Mouse (Mus musculus) left cerebral cortex, adult 11 months (tissue): ENCODE data around the gene Aldh3b3.
A peak's percentile ranks its signal among the peaks of the same experiment; 100 is the strongest.
"Not testable (repeated sequence)": the region's sequence is repeated elsewhere in the genome, so short reads cannot be mapped to it uniquely, and the experiment has no call there.

Source experiments
- DNase-seq: peaks from one replicate; pipeline ENCODE4 v3.0.0; 2022; ENCODE audit warnings: low spot score

The Aldh3b3 gene

DNA sequence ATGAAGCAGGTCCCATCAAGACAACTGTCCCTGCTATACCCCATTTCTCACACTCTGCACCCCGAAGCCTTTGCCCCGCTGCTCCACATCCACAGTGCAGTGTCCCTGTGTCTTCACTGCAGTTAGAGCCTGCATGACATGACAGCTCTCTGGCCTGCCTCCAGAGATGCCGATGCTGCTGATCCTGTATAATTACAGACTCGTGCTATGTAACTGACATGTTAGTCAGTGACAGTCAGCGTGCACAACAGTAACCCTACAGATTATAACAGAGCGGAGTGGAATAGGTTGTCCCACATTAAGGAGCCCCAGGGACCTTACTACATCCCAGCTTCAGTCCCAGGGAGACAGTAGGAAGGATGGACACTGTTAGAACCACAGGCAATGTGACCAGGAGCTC, 16.2 kb downstream of the Aldh3b3 start:
- not testable (repeated sequence) for DNase-seq

DNA sequence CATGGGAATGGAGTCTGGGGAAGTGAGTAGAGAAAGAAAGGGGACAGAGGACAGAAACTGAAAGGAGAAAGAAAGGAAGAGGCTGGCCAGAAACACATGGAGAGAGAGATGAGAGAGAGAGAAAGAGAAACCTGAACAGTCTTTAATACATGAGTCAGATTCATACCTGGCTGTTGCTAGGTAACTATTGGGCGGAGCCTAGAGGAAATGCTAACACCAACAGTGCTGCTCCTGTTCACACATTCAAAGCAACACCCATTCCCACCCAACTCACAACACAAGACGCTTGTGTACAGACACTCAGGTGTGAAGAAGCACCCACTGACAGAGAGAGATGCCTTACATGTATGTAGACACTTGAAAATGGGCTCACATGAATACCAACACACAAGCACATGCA, 17.4 kb downstream of the Aldh3b3 start:
- no peak for DNase-seq

- peak; percentile 70 for DNase-seq
Measured at GRCm38 (mm10) chr19:3980309-3980708, 21.9 kb downstream of the Aldh3b3 start.

DNA sequence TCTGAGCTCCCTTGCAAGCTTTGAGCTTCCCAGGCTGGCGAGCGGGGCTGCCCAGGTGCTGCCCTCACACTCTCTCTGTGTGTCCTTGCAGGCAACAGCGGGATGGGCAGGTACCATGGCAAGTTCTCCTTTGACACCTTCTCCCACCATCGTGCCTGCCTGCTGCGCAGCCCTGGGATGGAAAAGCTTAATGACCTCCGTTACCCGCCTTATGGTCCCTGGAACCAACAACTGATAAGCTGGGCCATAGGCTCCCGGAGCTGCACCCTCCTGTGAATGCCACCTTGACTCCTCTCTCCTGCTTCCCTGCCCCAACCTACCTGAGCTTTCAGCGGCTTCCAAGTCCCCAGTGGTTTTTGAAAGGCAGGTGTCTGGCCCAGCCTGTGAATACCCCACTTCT, 22.5 kb downstream of the Aldh3b3 start:
- DNase-seq = no peak

GRCm38 (mm10) chr19:3983527-3984200, 25.2 kb downstream of the Aldh3b3 start:
- no peak for DNase-seq

DNA sequence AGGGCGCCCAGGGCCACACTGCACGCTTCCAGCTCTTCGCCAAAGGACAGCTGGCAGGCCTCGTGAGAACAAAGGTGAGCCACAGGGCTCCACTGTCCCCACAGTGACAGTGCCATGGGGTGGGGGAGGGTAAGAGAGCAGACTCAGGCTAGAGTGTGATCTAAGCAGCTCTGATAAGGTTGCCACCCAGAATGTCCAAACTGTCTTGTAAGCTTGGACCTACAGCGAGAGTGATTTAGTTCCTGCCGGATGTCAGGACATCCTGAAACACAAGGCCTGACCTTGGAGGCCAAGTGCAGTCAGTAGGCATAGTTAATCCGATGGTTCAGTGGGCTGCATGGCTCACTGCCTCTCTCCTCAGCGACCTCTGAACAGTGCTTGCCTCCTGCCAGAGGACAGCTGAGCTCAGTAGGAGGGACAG, 26.8 kb downstream of the Aldh3b3 start:
- DNase-seq = no peak

- DNase-seq = no peak
Measured at GRCm38 (mm10) chr19:3986334-3986733, 27.9 kb downstream of the Aldh3b3 start, which contains the start of gene Acy3. Gene Acy3, plus strand, starts transcription at chr19:3986570.

DNA sequence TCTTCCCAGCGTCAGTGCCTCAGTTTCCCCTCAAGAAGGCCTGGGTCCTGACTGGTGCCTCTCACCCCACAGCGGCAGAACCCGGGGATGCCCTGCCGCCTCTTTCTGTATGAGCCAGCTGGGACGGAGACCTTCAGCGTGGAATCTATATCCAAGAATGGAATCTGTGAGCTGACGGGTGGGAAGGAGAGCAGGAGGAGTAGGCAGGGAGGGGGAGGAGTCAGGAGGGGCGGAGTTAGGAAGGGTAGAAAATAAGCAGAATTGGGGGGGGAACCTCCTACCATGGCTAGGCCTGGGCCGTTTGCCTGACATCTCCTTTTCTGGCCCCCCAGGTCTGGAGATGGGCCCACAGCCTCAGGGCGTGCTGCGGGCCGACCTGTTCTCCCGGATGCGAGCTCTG, 29.6 kb downstream of the Aldh3b3 start:
- no peak for DNase-seq

- DNase-seq = no peak
Measured at GRCm38 (mm10) chr19:3988750-3989149, 30.3 kb downstream of the Aldh3b3 start.

DNA sequence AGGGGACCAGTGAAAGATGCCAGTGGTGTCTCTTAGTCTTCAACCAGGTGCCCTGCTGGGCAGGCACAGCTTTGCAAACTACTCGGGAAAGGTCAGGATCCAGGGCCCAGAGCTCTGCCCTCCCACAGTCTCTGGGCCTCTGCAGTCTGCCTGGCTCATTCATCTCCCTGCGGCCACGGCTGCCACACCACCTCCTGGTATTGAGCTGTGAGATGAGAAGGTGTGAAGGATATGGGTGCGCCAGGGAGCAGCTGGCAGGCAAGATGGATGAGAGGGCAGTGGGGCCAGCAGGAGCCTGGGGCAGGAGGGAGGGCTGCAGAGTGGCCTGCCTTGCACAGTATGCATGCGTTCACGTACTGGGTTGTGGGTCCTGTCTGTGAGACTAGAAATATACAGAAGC, 32.4 kb downstream of the Aldh3b3 start:
- DNase-seq = no peak

GRCm38 (mm10) chr19:3991562-3991961, 33.1 kb downstream of the Aldh3b3 start:
- no peak for DNase-seq

- DNase-seq = no peak
Measured at GRCm38 (mm10) chr19:3991966-3992365, 33.5 kb downstream of the Aldh3b3 start.

DNA sequence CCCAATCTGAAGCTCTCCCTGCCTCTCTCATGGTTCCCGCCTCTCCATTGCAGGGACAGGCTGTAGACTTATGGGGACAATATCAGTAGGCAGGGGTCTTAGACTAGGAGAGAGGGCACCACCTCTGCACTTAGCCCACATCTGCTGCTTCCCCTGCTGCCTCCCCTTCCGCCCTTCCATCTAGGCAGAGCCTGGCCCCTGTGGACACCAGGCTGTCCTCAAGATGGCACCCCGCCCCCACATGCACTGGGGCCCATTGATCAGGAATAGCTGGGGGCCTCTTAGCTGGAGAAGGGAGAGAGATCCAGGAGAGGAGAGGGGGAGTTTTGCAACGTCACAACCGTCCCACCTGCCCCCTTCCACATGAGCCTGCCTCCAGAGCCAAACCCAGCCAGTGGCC, 34.0 kb downstream of the Aldh3b3 start, which contains the start of gene Tbx10:
Gene Tbx10 (plus strand): TSS at position 337 of the 400 bp plus-strand sequence.
- DNase-seq = no peak

- no peak for DNase-seq
Measured at GRCm38 (mm10) chr19:3994932-3995331, 36.5 kb downstream of the Aldh3b3 start.

GRCm38 (mm10) chr19:3995505-3995904, 37.1 kb downstream of the Aldh3b3 start:
- no peak for DNase-seq

DNA sequence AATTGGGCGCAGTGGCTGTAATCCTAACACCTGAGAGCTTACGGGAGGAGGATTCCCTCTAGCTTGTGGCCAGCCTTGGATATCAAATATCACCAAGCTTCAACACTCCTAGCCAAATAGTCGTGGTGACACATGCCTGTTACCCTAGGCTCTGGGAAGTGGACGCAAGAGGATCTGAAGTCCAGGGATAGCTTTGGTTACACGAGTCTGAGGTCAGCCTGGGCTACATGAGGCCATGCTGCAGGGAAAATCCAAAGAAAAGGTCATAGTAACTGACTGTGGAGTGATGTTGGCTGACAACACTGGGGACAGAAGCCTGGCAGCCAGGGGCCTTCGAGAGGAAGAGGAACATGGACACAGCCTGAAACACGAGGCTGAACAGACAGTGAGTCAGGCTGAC, 37.7 kb downstream of the Aldh3b3 start:
- no peak for DNase-seq

GRCm38 (mm10) chr19:3996747-3997146, 38.3 kb downstream of the Aldh3b3 start:
- DNase-seq = no peak

- DNase-seq = no peak
Measured at GRCm38 (mm10) chr19:3997231-3997630, 38.8 kb downstream of the Aldh3b3 start.

DNA sequence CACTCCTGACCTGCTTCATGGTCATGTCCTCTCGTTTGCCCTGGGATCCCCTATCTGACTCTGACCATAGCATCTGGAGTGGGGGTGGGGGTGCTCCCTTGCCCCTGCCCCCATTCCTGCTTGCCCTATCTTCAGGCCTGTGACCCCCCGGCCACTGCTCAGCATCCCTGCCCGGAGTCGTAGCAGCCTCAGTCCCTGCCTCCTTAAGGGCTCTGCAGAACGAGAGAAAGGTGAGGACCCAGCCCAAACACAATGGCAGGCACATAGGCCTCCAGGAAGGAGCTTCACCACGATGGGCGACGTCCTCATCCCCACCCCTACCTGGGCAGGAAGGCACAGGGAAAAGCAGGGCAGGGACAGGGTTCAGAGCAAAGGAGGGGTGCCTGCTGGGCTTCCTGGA, 39.9 kb downstream of the Aldh3b3 start:
- DNase-seq = no peak

GRCm38 (mm10) chr19:3999121-3999730, 40.8 kb downstream of the Aldh3b3 start:
- no peak for DNase-seq

DNA sequence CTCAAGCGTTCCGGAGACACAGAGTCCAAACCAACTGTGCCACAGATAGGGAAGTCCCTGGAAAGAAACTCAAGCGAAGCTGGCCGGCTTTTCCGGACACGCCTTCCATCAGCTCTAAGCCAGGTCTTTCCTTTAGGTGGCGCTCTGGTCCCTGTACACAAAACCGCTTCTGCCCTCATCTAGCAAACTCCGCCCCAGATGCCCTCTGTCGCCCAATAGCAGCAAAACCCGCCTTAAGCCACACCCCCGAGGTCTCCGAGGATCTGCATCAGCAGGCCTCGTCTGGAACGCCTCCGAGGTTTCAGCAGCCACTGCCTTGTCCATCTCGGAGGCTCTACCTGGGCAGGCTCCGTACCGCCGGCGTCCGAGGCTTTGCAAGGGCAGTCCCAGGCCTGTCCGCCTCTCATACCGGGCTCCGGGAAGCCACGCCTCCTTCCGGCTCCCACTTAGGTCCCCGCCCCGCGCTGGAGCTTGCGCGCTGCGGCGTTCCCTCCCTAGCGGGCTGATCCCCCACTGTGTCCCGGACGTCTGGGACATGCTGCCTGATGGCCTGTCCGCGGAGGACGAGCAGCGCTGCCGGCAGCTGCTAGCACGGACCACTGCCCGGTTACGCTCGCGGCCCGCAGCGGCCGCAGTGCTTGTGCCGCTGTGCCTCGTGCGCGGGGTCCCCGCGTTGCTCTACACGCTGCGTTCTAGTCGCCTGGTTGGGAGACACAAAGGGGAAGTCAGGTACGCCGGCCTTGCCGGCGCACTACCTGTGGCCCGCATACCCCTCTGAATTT, 41.9 kb downstream of the Aldh3b3 start, which contains the start of the genes Nudt8 and Gm49405:
Gene Nudt8 (plus strand): TSS at position 462 of the 782 bp plus-strand sequence.
Gene Gm49405 (plus strand): TSS at position 508 of the 782 bp plus-strand sequence.
- DNase-seq = peak; percentile 96

GRCm38 (mm10) chr19:4000949-4001525, 42.6 kb downstream of the Aldh3b3 start:
- DNase-seq = no peak
